Mouse (Mus musculus) G1E (cell line): Measurements from ENCODE around the gene Dnm3. TPM values are rescaled to one million over a fixed set of nuclear protein-coding genes. Genes with fewer than 3 reads are reported as not detected.

Experiments
- ATAC-seq: 2 replicates; pipeline ENCODE4 v1.8.0; 2016; ENCODE audit warnings: mild to moderate bottlenecking; ENCODE audit not compliant: insufficient number of reproducible peaks, poor library complexity, low FRiP score, severe bottlenecking; ENCODE audit errors: extremely low read depth
- DNase-seq: peaks from one replicate; pipeline ENCODE4 v3.0.0; 2012; ENCODE audit warnings: low spot score
- H3K27me3 ChIP-seq: 2 replicates; pipeline ENCODE4 v1.6.1; 2012; ENCODE audit warnings: mild to moderate bottlenecking, low read length, inconsistent platforms; ENCODE audit not compliant: insufficient read depth
- H3K36me3 ChIP-seq: replicated peaks from 2 replicates; pipeline ENCODE3; 2012; ENCODE audit warnings: mild to moderate bottlenecking, inconsistent platforms
- H3K4me1 ChIP-seq: 2 replicates; pipeline ENCODE4 v1.6.1; 2012; ENCODE audit warnings: low read depth, low read length, inconsistent platforms, mixed read lengths; ENCODE audit not compliant: insufficient read depth
- H3K4me3 ChIP-seq: 2 replicates; pipeline ENCODE4 v1.5.1; 2012; ENCODE audit warnings: low read depth, mild to moderate bottlenecking, inconsistent platforms, low read length, moderate library complexity, mixed read lengths
- H3K9me3 ChIP-seq: replicated peaks from 2 replicates; pipeline ENCODE4 v1.6.1; 2012; ENCODE audit warnings: inconsistent platforms
- CTCF ChIP-seq: IDR thresholded peaks from 2 replicates; pipeline ENCODE4 v1.5.1; 2012; ENCODE audit warnings: low read depth, low read length, inconsistent platforms, mixed read lengths
- GATA1 ChIP-seq: IDR thresholded peaks from 2 replicates; pipeline ENCODE4 v1.6.1; 2012; ENCODE audit warnings: borderline replicate concordance, low read length, inconsistent platforms, mixed read lengths
- GATA2 ChIP-seq: IDR thresholded peaks from 2 replicates; pipeline ENCODE4 v1.6.1; 2012; ENCODE audit warnings: low read depth, low read length, inconsistent platforms, borderline replicate concordance
- POLR2AphosphoS5 ChIP-seq: IDR thresholded peaks from 2 replicates; pipeline ENCODE4 v1.6.1; 2012; ENCODE audit warnings: low read depth, low read length, inconsistent platforms; ENCODE audit not compliant: insufficient replicate concordance
- TAL1 ChIP-seq: conservative IDR thresholded peaks from 2 replicates; pipeline ENCODE4 v1.6.1; 2012; ENCODE audit warnings: low read depth, low read length, inconsistent platforms, mixed read lengths
- polyA plus RNA-seq: library from polyadenylated mRNA; stranded (reverse); fragments of >175 nt; gene quantifications from 2 replicates; pipeline ENCODE4 v1.2.3, GENCODE M21; 2012
- total RNA-seq, 2 experiments: library from RNA; stranded (forward) in 1 of 2; stranded (reverse) in 1 of 2; fragments of 200-1000 nt in 1 of 2; fragments of >200 nt in 1 of 2; fragmentation: Nextera tagmentation in 1 of 2; gene quantifications; 2 replicates each; pipeline ENCODE4 v1.2.3; 2014 to 2017

Gene Dnm3
- total and polyA plus RNA-seq, 3 experiments: 0.27 to 0.66 TPM; not detected in 1

DNA sequence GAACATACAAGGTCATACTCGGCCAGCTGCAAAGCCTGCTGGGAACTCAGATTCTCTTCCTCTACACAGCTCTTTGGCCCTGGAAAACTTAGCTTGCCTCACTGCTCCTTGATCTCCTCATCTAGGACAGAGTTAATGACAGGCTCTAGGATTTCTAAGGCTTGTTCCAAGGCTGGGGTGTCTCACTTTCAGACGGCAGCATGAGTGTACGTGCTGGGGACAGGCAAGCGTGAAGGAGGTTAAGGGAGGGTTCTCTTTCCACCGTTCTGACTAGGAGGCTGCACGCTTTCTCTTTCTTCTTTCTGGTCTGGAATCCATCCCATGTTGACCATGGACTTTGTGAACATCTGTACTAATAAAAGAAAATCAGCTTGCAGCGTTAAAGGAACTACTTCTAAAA, 315.2 kb downstream of the Dnm3 start:
- no peaks in the 10 kb centered on the region for H3K9me3 ChIP-seq
- no peaks in the 10 kb centered on the region for H3K4me1 ChIP-seq
- H3K27me3 ChIP-seq: no peaks in the 10 kb centered on the region; the same call in 1 of the 2 replicates
- DNase-seq (no peak), ATAC-seq (no peak)
- no peak for TF ChIP-seq CTCF
- TF ChIP-seq GATA2: no peak
- TF ChIP-seq POLR2AphosphoS5: no peak
- TF ChIP-seq GATA1: no peak
- no peak for TF ChIP-seq TAL1
- no peak overlapping the region for H3K4me3 ChIP-seq
- H3K36me3 ChIP-seq: no peaks in the 10 kb centered on the region

DNA sequence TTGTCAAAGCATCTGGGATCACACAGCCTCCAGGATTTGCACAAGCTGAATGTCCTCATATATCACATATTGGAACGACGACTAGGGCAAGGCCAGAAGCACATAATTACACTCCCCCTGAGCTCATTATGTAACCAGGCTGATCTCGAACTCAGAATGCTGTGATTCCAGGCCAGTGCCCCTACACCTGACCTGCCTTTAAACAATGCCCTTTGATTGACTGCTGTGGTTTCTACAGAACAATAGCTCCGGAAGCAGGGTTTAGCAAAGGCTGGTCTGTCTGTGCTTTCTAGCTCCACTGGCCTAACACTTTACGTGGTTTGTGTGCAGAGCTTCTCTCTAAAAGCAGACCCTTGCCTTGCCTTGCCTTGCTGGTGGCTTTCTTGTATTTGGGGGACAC, 315.6 kb downstream of the Dnm3 start:
- Histone ChIP-seq H3K27me3 (no peaks in the 10 kb centered on the region; the same call in 1 of the 2 replicates), H3K36me3 (no peaks in the 10 kb centered on the region), H3K9me3 (no peaks in the 10 kb centered on the region), H3K4me1 (no peaks in the 10 kb centered on the region), H3K4me3 (no peak overlapping the region)
- no peak for ATAC-seq
- no peak for DNase-seq
- TF ChIP-seq TAL1 (no peak), GATA2 (no peak), CTCF (no peak), POLR2AphosphoS5 (no peak), GATA1 (no peak)

DNA sequence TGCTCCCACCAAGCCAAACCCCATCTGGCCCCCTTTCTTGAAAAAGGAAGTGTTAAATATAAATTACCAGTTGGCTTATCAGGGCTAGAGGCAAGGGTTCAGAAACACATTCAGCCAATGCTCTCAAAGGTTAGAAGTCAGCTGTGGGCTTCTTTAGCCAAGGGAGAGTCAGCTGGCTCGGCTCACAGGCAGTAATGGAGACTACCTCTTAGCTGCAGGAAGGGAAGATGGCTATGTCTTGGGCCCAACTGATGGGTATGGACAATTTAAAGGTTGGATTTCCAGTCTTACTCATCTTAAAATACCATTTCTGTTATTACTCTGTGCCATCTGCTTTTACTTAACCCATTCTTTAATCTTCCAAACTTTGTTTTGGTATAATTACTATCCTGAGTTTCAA, 317.1 kb downstream of the Dnm3 start:
- DNase-seq (no peak), ATAC-seq (no peak)
- no peaks in the 10 kb centered on the region for H3K36me3 ChIP-seq
- no peaks in the 10 kb centered on the region; the same call in 1 of the 2 replicates for H3K27me3 ChIP-seq
- no peaks in the 10 kb centered on the region for H3K9me3 ChIP-seq
- H3K4me3 ChIP-seq: no peak overlapping the region
- no peak for TF ChIP-seq GATA1
- no peak for TF ChIP-seq POLR2AphosphoS5
- TF ChIP-seq TAL1: no peak
- TF ChIP-seq CTCF: no peak
- no peak for TF ChIP-seq GATA2
- H3K4me1 ChIP-seq: no peaks in the 10 kb centered on the region

DNA sequence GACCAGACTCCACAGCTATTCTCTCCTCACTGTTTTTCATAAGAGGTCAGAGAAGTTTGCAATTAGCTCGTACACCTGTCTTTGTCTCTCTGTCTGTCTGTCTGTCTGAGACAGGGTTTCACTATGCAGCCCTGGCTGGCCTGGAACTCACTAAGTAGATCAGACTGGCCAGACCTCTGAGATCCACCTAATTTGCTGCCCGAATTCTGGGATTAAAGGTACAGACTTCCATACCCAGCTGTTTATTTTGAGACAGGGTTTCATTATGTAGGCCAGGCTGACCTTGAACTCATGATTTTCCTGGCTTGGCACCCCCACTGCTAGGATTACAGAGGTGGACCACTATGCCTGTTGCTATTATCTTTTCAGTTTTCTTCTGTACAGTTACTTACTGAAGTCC, 319.3 kb downstream of the Dnm3 start:
- no peak for ATAC-seq
- H3K4me1 ChIP-seq: no peaks in the 10 kb centered on the region
- H3K36me3 ChIP-seq: no peaks in the 10 kb centered on the region
- H3K4me3 ChIP-seq: no peak overlapping the region
- no peaks in the 10 kb centered on the region; the same call in 1 of the 2 replicates for H3K27me3 ChIP-seq
- no peak for DNase-seq
- no peaks in the 10 kb centered on the region for H3K9me3 ChIP-seq
- TF ChIP-seq GATA1 (no peak), GATA2 (no peak), CTCF (no peak), POLR2AphosphoS5 (no peak), TAL1 (no peak)

DNA sequence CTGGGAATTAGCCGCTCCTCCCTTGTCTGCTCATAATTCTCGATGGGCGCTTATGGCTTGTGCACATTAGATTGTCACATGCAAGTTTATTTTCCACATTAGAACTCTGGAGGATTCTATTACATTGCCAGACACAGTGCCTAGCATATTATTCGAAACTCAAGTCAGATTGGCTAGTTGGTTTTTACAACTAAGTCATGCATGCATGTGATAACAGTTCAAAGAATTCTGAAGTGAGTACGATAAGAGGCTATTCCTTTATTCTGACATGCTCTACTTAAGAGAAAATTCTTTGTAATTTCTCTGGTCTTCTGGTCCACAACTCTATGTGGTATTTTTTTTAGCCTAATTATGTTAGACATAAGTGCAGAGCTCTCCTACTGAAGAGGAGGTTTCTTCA, 320.2 kb downstream of the Dnm3 start:
- Histone ChIP-seq H3K9me3 (no peaks in the 10 kb centered on the region), H3K4me3 (no peak overlapping the region), H3K27me3 (no peaks in the 10 kb centered on the region), H3K4me1 (no peaks in the 10 kb centered on the region), H3K36me3 (no peaks in the 10 kb centered on the region)
- no peak for ATAC-seq
- no peak for DNase-seq
- TF ChIP-seq GATA2 (no peak), POLR2AphosphoS5 (no peak), GATA1 (no peak), TAL1 (no peak), CTCF (no peak)

DNA sequence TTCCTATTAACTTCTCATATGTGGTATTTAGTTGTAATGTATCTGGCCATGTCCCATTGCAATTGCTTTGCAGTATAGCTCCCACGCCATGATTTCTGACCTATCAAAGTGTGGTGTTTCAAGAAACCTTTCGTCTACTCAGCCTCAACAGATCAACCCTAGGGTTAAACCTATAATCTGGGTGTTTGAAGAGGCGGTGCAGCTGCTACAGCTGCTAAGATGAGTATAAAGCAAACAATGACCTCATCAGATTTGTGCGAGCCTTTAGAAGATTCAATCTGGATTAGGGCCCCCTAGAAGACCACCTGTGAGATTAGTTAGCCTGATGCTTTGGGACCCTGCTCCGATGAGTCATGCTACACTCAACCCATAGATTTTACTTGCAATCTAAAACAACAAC, 321.0 kb downstream of the Dnm3 start:
- TF ChIP-seq POLR2AphosphoS5 (no peak), CTCF (no peak), GATA1 (no peak), GATA2 (no peak), TAL1 (no peak)

DNA sequence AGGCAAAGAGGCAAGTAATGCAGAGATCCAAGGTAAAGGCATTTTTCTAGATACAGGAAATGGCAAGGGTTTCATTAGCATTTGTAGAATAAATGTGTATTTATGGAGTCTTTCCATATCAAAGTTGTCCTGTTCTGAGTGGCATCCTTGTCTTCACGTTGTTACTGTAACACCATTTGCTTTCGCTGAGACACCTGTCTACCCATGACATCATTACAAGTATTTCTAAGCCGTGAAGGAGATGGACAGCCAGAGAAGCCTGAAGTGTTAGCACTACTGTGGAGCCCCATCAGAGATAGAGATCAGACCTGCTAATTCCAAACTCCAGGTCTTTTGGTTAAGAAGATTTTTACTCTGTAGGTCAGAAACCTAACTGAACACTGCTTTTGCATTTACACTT, 322.3 kb downstream of the Dnm3 start:
- Histone ChIP-seq H3K4me3 (no peak overlapping the region), H3K36me3 (no peaks in the 10 kb centered on the region), H3K9me3 (no peaks in the 10 kb centered on the region), H3K27me3 (no peaks in the 10 kb centered on the region), H3K4me1 (no peaks in the 10 kb centered on the region)
- TF ChIP-seq TAL1 (no peak), GATA1 (no peak), POLR2AphosphoS5 (no peak), GATA2 (no peak), CTCF (no peak)
- ATAC-seq: no peak
- no peak for DNase-seq

More for the DNA sequence above, 321.0 kb downstream of the Dnm3 start:
- H3K36me3 ChIP-seq: no peaks in the 10 kb centered on the region
- ATAC-seq: no peak
- no peaks in the 10 kb centered on the region for H3K9me3 ChIP-seq
- no peaks in the 10 kb centered on the region for H3K27me3 ChIP-seq
- H3K4me3 ChIP-seq: no peak overlapping the region
- no peak for DNase-seq
- no peaks in the 10 kb centered on the region for H3K4me1 ChIP-seq
